Mouse (Mus musculus): ENCODE results near the gene Slc46a3. TPM values are rescaled to one million over a fixed set of nuclear protein-coding genes. Genes with fewer than 3 reads are reported as not detected.
"Not testable (repeated sequence)": the region's sequence is repeated elsewhere in the genome, so short reads cannot be mapped to it uniquely, and the experiment has no call there.

Gene Slc46a3
- 1 to 10 TPM; 3.1 to 3.7 TPM for total RNA-seq (2021)

GRCm38 (mm10) chr5:147894455-147895076, at the start of gene Slc46a3:
Slc46a3 (minus strand) TSS chr5:147894815.
- DNase-seq: peak; percentile 96

- DNase-seq: peak; percentile 52
These were observed 44.6 kb upstream of the Slc46a3 start for GRCm38 (mm10) chr5:147939226-147939625.

- DNase-seq: no peak
These were observed 40.5 kb upstream of the Slc46a3 start for GRCm38 (mm10) chr5:147935096-147935495.

GRCm38 (mm10) chr5:147928668-147929497, 34.3 kb upstream of the Slc46a3 start:
- DNase-seq: no peak

GRCm38 (mm10) chr5:147925935-147926604, 31.5 kb upstream of the Slc46a3 start:
- DNase-seq: peak; percentile 56

GRCm38 (mm10) chr5:147924621-147925020, 30.0 kb upstream of the Slc46a3 start:
- no peak for DNase-seq

GRCm38 (mm10) chr5:147918044-147918846, 23.6 kb upstream of the Slc46a3 start:
- peak; percentile 41 for DNase-seq

GRCm38 (mm10) chr5:147916171-147916570, 21.6 kb upstream of the Slc46a3 start:
- no peak for DNase-seq

GRCm38 (mm10) chr5:147915038-147915566, 20.5 kb upstream of the Slc46a3 start:
- DNase-seq: peak; percentile 21

- DNase-seq: no peak
These were observed 18.7 kb upstream of the Slc46a3 start for GRCm38 (mm10) chr5:147913241-147913842.

GRCm38 (mm10) chr5:147911744-147912143, 17.1 kb upstream of the Slc46a3 start:
- DNase-seq: no peak

- DNase-seq: peak; percentile 27
These were observed 16.3 kb upstream of the Slc46a3 start for GRCm38 (mm10) chr5:147910807-147911509.

- no peak for DNase-seq
These were observed 13.2 kb upstream of the Slc46a3 start for GRCm38 (mm10) chr5:147907851-147908250.

- no peak for DNase-seq
These were observed 12.5 kb upstream of the Slc46a3 start for GRCm38 (mm10) chr5:147907144-147907543.

GRCm38 (mm10) chr5:147903166-147903565, 8.6 kb upstream of the Slc46a3 start:
- no peak for DNase-seq

- DNase-seq: no peak
These were observed 7.6 kb upstream of the Slc46a3 start for GRCm38 (mm10) chr5:147902008-147902757.

- DNase-seq: no peak
These were observed 4.4 kb upstream of the Slc46a3 start for GRCm38 (mm10) chr5:147898968-147899549.

- no peak for DNase-seq
These were observed 3.6 kb upstream of the Slc46a3 start for GRCm38 (mm10) chr5:147898254-147898653.

GRCm38 (mm10) chr5:147896501-147896900, 1.9 kb upstream of the Slc46a3 start:
- not testable (repeated sequence) for DNase-seq

All from heart, postnatal 4 days (tissue).